Mouse (Mus musculus) brain, embryonic 18.5 days (tissue): ENCODE results near the gene H3f3a.

Experiments used
- DNase-seq: peaks from one replicate; pipeline ENCODE4 v3.0.0-alpha.2; 2012; ENCODE audit warnings: low read depth, low spot score

The H3f3a gene

DNA sequence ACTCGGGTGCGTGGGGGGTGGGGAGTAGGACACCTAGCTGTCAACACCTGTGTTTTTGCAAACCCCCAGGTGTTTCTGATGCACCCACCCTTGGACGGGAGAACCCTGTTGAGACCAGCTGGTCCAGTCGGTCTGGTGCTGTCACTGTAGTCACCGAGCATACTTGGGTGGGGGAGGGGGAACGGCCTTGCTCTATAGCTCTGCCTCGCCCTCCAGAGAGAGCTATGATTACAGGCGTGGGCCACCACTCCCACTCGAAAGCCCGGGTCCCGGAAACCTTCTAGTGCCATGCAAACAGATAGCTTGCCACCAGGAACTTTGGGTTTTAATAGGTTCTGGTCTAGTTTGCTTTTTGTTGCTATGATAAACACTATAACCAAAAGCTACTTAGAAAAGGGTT, 51.6 kb downstream of the H3f3a start:
- no peak for DNase-seq

DNA sequence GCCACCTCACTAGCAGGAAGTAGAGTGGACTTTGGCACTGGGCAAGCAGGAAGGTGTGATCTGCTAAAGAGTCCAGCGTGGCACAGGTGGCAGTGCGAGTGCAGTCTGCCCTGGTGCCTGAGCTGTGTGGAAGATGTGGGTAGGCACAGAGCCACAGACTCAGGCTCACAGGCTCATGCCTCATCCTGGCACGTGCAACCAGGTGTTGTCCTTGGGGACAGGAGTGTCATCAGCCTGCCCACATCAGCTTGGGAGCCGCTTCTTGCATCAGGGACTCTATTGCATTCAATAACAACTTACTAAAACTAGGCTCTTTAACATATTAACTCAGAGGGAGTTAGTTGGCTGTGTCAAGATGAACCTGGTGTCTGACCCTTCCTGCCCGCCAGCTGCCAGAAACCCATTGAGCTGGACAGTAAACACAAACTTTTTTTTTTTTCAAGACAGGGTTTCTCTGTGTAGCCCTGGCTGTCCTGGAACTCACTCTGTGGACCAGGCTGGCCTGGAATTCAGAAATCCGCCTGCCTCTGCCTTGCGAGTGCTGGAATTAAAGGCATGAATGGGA, 55.7 kb downstream of the H3f3a start:
- DNase-seq, result no peak

DNA sequence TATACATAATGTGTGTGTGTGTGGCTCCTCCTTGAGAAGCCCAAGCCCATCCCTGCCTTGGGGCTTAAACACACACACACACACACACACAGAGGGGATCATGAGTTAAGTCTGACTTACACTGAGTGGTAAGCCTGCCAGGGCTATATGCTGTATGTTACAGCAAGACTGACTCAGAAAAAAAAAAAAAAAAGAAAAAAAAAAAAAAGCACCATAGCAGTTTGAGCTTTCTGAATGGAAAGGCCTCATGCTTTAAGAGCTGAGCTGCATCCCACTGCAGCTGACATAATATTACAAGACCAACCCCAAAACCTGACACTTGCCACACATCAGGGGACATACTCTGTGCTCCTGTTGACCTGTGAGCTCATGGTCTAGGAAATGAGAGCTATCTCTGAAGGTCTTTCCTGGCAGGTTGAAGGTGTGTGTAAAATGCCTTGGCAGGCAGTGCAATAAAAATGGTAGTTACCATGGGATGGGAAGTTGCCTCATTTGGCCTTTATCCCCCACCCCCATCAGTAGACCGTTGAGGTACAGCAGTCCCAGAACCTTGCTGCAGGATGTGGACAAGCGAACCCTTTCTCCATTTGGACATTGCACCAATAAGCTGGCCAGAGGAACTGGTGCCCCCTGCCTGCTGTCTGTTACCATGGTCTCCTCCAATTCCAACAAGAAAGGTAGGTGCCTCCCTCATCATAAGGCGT, 56.3 kb downstream of the H3f3a start:
- DNase-seq, result no peak

DNA sequence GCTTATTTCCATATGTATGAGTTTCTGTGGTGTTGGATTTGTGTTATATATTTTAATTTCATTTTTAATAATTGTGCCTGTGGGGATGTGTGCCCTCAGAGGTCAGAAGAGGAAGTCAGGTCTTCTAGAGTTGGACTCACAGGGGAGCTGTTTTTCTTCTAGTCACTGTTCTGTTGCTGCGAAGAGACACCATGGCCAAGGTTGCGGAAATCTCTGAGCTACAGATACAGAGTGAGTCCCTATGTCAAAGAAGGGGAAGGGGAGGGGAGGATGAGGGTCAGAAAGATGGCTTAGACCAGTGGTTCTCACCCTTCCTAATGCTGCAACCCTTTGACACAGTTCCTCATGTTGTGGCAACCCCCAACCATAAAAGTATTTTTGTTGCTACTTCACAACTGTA, 57.0 kb downstream of the H3f3a start:
- DNase-seq, result no peak

DNA sequence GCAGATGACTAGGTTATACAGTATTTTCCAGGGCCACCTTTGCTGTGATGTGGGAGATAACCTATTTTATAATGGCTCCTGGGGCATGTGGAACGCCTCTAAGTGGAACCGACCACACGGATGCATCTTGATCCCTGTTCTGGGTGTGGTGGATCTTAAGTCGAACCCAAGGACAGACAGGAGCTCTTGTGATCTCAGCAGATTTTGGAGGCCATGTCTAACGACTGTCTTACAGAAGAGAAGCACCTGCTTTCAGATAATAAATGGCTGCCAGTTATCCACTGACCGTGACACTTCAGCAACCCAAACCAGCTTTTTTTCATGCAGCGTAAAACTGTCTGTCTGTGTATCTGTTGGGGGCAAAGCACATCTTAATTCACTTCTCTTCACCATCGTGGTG, 59.4 kb downstream of the H3f3a start:
- no peak for DNase-seq

DNA sequence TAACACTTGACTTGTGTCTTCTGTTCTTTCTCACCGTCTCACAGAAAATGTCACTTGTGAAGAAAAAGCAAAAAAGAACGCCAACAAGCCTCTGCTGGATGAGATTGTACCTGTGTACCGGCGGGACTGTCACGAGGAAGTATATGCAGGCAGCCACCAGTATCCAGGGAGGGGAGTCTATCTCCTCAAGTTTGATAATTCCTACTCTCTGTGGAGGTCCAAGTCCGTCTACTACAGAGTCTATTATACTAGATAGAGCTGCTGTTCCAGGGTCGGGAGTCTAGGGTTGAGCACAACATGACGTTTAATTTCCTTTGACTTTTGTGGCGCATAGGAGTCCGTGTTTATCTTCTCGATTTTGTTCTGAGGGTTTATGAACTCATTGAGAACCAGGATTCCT, 61.6 kb downstream of the H3f3a start:
- no peak for DNase-seq
